Mouse (Mus musculus) heart, embryonic 11.5 days (tissue): ENCODE results near the gene Jagn1. TPM values are rescaled to one million over a fixed set of nuclear protein-coding genes. Genes with fewer than 3 reads are reported as not detected.

ENCODE experiments used
- ATAC-seq: fragments of 200-750 bp; cut with Nextera tagmentation; replicated peaks from 2 replicates; pipeline ENCODE4 v1.8.0; 2017; ENCODE audit warnings: moderate library complexity; ENCODE audit not compliant: insufficient number of reproducible peaks, low FRiP score, low TSS enrichment
- H3K27ac ChIP-seq: fragments of 300-500 bp; sonication (generic); 2 replicates; pipeline ENCODE4 v1.5.1; 2014; ENCODE audit warnings: mild to moderate bottlenecking, low read depth, low read length
- H3K27me3 ChIP-seq: fragments of 300-500 bp; sonication (generic); 2 replicates; pipeline ENCODE4 v1.6.1; 2014; ENCODE audit warnings: mild to moderate bottlenecking, low read length, mixed read lengths; ENCODE audit not compliant: control insufficient read depth, insufficient read depth
- H3K36me3 ChIP-seq: fragments of 300-500 bp; sonication (generic); 2 replicates; pipeline ENCODE4 v1.6.1; 2014; ENCODE audit warnings: mild to moderate bottlenecking, low read length, moderate library complexity, mixed read lengths; ENCODE audit not compliant: control insufficient read depth, insufficient read depth
- H3K4me1 ChIP-seq: fragments of 300-500 bp; sonication (generic); 2 replicates; pipeline ENCODE4 v1.6.1; 2014; ENCODE audit warnings: low read length; ENCODE audit not compliant: control insufficient read depth, insufficient read depth
- H3K4me2 ChIP-seq: fragments of 300-500 bp; sonication (generic); 2 replicates; pipeline ENCODE4 v1.6.1; 2014; ENCODE audit warnings: mild to moderate bottlenecking, moderate library complexity
- H3K4me3 ChIP-seq: fragments of 300-500 bp; sonication (generic); 2 replicates; pipeline ENCODE4 v1.5.1; 2014; ENCODE audit warnings: low read depth, low read length
- H3K9ac ChIP-seq: fragments of 300-500 bp; sonication (generic); 2 replicates; pipeline ENCODE4 v1.6.1; 2014; ENCODE audit warnings: mild to moderate bottlenecking, low read depth, low read length, moderate library complexity
- H3K9me3 ChIP-seq: fragments of 300-500 bp; sonication (generic); replicated peaks from 2 replicates; pipeline ENCODE4 v1.6.1; 2016; ENCODE audit warnings: low read length; ENCODE audit not compliant: control insufficient read depth
- WGBS: fragments of 180-500 bp; shearing (Covaris S2); extraction: QIAGEN DNeasy Blood & Tissue Kit; methylation state at CpG from one replicate; pipeline ENCODE4 v1.1.7; 2014; ENCODE audit not compliant: insufficient replicate concordance; 5-methylcytosine and 5-hydroxymethylcytosine counted together
- polyA plus RNA-seq: library from polyadenylated mRNA; unstranded; fragments of >200 nt; fragmentation: Nextera tagmentation; extraction: Ambion mirVana; gene quantifications from 2 replicates; pipeline ENCODE4 v1.2.1, GENCODE M21; 2014

The Jagn1 gene
- polyA plus RNA-seq, 1 experiment from 2014 or later = 65.8 TPM

DNA sequence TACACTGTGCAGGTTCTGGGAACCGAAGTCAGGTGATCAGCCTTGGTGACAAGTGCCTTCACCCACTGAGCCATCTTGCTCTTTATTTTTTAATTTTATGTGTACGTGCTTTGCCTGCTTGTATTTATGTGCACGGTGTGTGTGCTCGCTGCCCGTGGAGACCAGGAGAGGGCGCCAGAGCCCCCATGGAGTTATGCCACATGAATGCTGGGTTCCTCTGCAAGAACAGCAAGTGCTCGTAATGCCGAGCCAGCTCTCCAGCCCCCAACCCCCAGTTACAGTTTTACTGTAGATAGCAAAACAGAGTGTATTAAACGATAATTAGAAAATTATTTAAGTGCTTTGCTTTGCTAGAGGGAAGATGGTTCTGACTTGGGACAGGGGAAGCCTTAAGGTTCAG lies 35.7 kb upstream of the Jagn1 start:
- H3K27me3 ChIP-seq = no peaks in the 10 kb centered on the region
- H3K9me3 ChIP-seq = no peaks in the 10 kb centered on the region
- no peak overlapping the region for H3K4me2 ChIP-seq
- H3K27ac ChIP-seq = no peak overlapping the region
- no peaks in the 10 kb centered on the region for H3K4me1 ChIP-seq
- no peak for ATAC-seq
- 75% methylated on average over 9 of the region's 9 CpGs for WGBS
- H3K36me3 ChIP-seq = no peaks in the 10 kb centered on the region
- no peak overlapping the region for H3K9ac ChIP-seq
- no peak overlapping the region for H3K4me3 ChIP-seq

- H3K27me3 ChIP-seq = no peaks in the 10 kb centered on the region
- H3K4me2 ChIP-seq = no peak overlapping the region
- no peaks in the 10 kb centered on the region for H3K36me3 ChIP-seq
- H3K9me3 ChIP-seq = no peaks in the 10 kb centered on the region
- no peak overlapping the region for H3K27ac ChIP-seq
- no peak for ATAC-seq
- H3K4me1 ChIP-seq = no peaks in the 10 kb centered on the region
- 70% methylated on average over 1 of the region's 1 CpGs for WGBS
- no peak overlapping the region for H3K4me3 ChIP-seq
- H3K9ac ChIP-seq = no peak overlapping the region
Observed at GRCm38 (mm10) chr6:113410001-113410400, 32.4 kb upstream of the Jagn1 start.

- no peak for ATAC-seq
- WGBS = 84% methylated on average over 5 of the region's 5 CpGs
- Histone ChIP-seq H3K9ac (no peak overlapping the region), H3K36me3 (no peaks in the 10 kb centered on the region), H3K9me3 (no peaks in the 10 kb centered on the region), H3K27ac (no peak overlapping the region), H3K4me1 (peaks cover 8% of the 10 kb centered on the region), H3K4me2 (no peak overlapping the region), H3K4me3 (no peak overlapping the region), H3K27me3 (no peaks in the 10 kb centered on the region)
Observed at GRCm38 (mm10) chr6:113416416-113416815, 26.0 kb upstream of the Jagn1 start.

DNA sequence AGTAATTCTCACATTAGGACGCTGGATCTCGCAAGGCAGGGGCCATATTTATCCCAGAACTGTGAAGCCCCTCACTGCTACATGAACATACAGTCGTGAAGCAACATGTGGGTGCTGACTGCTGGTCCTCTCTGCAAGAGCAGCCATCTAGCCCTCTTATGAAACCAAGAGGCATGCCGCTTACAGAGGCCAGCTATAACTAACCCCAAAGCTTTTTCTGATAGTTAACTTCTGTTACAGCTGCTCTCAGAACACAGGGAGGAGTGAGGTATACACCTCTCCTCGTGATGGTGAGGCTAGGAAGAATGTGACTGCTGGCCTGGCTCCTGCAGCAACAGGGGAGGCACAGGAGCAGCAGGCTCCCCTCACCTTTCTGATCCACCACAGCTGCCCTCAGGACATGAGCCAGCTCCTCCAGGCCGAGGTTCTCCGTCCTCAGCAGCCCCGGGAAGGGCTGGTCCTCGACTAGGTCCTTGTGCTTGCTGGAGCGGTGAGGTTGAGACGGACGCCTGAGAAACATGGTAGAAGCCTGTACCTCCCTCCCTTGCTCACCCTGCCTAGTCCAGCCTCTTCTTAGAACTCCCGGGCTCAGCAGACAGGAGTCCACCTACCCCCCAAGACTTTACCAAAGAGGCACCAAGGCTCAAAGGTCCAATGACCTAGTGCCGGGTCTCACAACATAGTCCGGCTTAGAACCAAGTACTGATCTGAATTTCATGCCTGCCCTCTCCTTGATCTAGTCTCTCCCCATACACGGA lies 23.7 kb upstream of the Jagn1 start:
- Histone ChIP-seq H3K36me3 (no peaks in the 10 kb centered on the region), H3K4me3 (peak overlapping the region; percentile 68), H3K4me2 (peak overlapping the region; percentile 93), H3K4me1 (peaks cover 8% of the 10 kb centered on the region), H3K27ac (peak overlapping the region; percentile 30; the same call in 1 of the 2 replicates), H3K9me3 (no peaks in the 10 kb centered on the region), H3K9ac (peak overlapping the region; percentile 84), H3K27me3 (no peaks in the 10 kb centered on the region)
- WGBS = 17% methylated on average over 16 of the region's 16 CpGs
- peak; percentile 33 for ATAC-seq

- peak within 1 kb of the TSS; percentile 30; the same call in 1 of the 2 replicates for H3K27ac ChIP-seq
- peaks cover 8% of the 10 kb centered on the region for H3K4me1 ChIP-seq
- H3K27me3 ChIP-seq = no peaks in the 10 kb centered on the region
- no peaks in the 10 kb centered on the region for H3K36me3 ChIP-seq
- peak; percentile 97 for ATAC-seq
- H3K9me3 ChIP-seq = no peaks in the 10 kb centered on the region
- WGBS = 2% methylated on average over 25 of the region's 25 CpGs
- H3K4me3 ChIP-seq = peak within 1 kb of the TSS; percentile 68
- H3K9ac ChIP-seq = peak within 1 kb of the TSS; percentile 84
- H3K4me2 ChIP-seq = peak within 1 kb of the TSS; percentile 93
Observed at GRCm38 (mm10) chr6:113419199-113419587, 23.2 kb upstream of the Jagn1 start, which contains the start of gene Rpusd3. TSS of gene Rpusd3 (minus strand) at chr6:113419340.

- WGBS = 58% methylated on average over 4 of the region's 4 CpGs
- ATAC-seq = no peak
- H3K27ac ChIP-seq = no peak overlapping the region
- no peak overlapping the region for H3K9ac ChIP-seq
- H3K4me1 ChIP-seq = peaks cover 7% of the 10 kb centered on the region
- H3K4me3 ChIP-seq = no peak overlapping the region
- H3K36me3 ChIP-seq = no peaks in the 10 kb centered on the region
- no peaks in the 10 kb centered on the region for H3K9me3 ChIP-seq
- no peaks in the 10 kb centered on the region for H3K27me3 ChIP-seq
- H3K4me2 ChIP-seq = no peak overlapping the region
Observed at GRCm38 (mm10) chr6:113423000-113423399, 19.4 kb upstream of the Jagn1 start.

- H3K4me1 ChIP-seq = no peaks in the 10 kb centered on the region
- H3K36me3 ChIP-seq = no peaks in the 10 kb centered on the region
- H3K4me3 ChIP-seq = no peak overlapping the region
- H3K27me3 ChIP-seq = no peaks in the 10 kb centered on the region
- no peak overlapping the region for H3K4me2 ChIP-seq
- no peak overlapping the region for H3K27ac ChIP-seq
- no peaks in the 10 kb centered on the region for H3K9me3 ChIP-seq
- no peak overlapping the region for H3K9ac ChIP-seq
- 75% methylated on average over 7 of the region's 7 CpGs for WGBS
- ATAC-seq = no peak
Observed at GRCm38 (mm10) chr6:113424187-113424586, 18.2 kb upstream of the Jagn1 start.

- Histone ChIP-seq H3K27me3 (no peaks in the 10 kb centered on the region), H3K4me2 (no peak overlapping the region), H3K9me3 (no peaks in the 10 kb centered on the region), H3K36me3 (no peaks in the 10 kb centered on the region), H3K4me3 (no peak overlapping the region), H3K4me1 (no peaks in the 10 kb centered on the region), H3K9ac (no peak overlapping the region), H3K27ac (no peak overlapping the region)
- WGBS = 93% methylated on average over 4 of the region's 4 CpGs
- ATAC-seq = no peak
Observed at GRCm38 (mm10) chr6:113426696-113427095, 15.7 kb upstream of the Jagn1 start.

GRCm38 (mm10) chr6:113427397-113427796 lies 15.0 kb upstream of the Jagn1 start:
- no peaks in the 10 kb centered on the region for H3K36me3 ChIP-seq
- no peak for ATAC-seq
- 51% methylated on average over 3 of the region's 3 CpGs for WGBS

More at GRCm38 (mm10) chr6:113427397-113427796, 15.0 kb upstream of the Jagn1 start:
- Histone ChIP-seq H3K4me2 (no peak overlapping the region), H3K9ac (no peak overlapping the region), H3K9me3 (no peaks in the 10 kb centered on the region), H3K27ac (no peak overlapping the region), H3K4me3 (no peak overlapping the region), H3K27me3 (no peaks in the 10 kb centered on the region), H3K4me1 (no peaks in the 10 kb centered on the region)
